Mouse (Mus musculus): ENCODE data around the gene Rbm20. TPM values are rescaled to one million over a fixed set of nuclear protein-coding genes. Genes with fewer than 3 reads are reported as not detected.
"Not testable (repeated sequence)": the region's sequence is repeated elsewhere in the genome, so short reads cannot be mapped to it uniquely, and the experiment has no call there.

Rbm20 gene
- 0.12 TPM in 1 of 2 replicates, not detected in the other for total RNA-seq (2017)

DNA sequence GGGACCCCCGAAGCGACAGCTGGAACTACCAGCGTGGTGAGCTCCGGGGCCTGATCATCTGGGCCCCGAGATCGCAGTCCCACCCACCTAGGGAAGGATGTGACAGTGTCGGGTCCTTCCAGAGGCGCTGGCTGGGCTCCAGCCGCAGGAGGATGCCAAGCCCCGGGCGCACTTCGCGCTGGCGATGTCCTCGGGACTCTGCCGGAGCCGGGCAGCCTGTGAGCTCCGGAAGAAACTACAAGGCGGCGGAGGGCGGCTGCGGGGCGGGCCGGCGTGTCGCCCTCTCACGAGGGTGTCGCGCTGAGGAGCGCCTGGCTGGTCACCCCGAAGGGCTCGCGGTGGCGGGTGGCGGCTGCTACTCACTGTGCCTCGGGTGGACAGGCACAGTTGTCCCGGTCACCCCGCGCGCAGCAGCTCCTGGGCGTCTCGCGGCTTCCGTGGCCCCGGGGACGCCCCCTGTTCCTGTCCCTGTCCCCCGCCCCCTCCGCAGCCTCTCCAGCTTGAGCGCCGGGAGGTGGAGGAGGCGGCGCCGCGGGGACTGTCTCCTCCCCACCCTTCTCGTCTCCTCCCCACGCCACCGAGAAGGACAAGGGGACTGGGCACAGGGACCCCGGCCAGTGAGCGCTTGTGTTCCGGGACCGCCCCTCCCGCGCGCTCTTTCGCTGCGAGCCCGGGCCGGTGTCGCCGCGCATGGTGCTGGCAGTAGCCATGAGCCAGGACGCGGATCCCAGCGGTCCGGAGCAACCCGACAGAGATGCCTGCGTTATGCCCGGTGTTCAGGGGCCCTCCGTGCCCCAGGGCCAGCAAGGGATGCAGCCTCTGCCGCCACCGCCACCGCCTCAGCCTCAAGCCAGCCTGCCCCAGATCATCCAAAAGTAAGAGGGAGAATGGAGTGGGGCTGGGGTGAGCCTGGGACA, at the start of gene Rbm20:
Gene Rbm20 (plus strand): TSS at position 589 of the 917 bp plus-strand sequence.
- no peak for ATAC-seq (ENCODE audit: extremely low read depth, insufficient number of reproducible peaks, low FRiP score, poor library complexity, severe bottlenecking)

DNA sequence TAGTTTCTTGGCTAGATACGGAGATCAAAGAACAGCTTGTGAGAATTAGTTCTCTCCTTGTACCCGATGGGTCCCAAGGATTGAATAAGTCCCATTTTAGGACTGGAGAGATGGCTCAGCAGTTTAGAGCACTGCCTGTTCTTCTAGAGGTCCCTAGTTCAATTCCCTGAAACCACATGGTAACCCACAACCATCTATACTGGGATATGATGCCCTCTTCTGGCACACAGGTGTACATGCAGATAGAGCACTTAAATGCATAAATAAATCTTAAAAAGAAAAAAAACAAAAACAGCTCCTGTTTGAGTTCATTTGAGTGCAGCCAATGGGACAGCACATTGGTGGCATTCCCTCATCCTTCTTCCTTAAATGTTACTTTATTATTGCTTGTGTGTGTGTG, 39.1 kb upstream of the Rbm20 start:
- ATAC-seq (ENCODE audit: extremely low read depth, insufficient number of reproducible peaks, low FRiP score, poor library complexity, severe bottlenecking) = no peak

DNA sequence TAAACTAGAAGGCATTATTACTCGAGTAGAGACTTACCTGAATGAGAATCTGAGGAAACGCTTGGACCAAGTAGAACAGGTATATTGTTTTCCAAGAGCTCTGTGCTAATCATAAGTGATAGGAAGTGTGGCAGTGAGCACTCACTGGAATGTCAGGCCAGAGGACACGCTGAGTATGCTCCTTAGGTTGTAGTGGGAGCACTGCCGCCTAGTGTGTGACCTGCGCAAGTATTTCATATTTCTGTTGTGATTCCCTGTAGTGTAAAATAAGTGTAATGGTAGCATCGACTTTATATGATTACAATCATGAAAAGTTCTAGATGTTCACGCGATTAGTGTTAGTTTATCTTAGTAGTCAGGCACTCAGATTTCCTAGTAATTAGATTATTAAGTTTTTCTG, 38.4 kb upstream of the Rbm20 start:
- ATAC-seq (ENCODE audit: extremely low read depth, insufficient number of reproducible peaks, low FRiP score, poor library complexity, severe bottlenecking) = no peak

DNA sequence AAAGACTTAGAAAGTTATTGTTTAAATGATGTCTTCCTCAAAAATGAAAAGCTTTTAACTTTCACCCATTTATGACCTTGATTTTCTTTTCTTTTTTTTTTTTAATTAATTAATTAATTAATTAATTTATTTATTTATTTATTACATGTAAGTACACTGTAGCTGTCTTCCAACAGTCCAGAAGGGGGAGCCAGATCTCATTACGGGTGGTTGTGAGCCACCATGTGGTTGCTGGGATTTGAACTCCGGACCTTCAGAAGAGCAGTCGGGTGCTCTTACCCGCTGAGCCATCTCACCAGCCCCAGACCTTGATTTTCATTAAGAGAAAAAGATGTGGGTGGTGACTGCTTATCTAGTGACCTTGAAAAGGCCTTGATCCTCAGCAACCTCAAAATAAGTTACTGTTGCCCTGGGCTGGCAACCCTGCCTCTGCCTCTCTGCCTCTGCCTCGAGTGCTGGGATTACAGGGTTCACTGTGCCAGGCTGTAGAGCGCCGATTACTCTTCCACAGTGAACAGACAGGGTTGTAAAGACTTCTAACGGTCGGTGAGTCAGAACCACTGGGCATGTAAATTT, 33.0 kb upstream of the Rbm20 start:
- ATAC-seq (ENCODE audit: extremely low read depth, insufficient number of reproducible peaks, low FRiP score, poor library complexity, severe bottlenecking) = no peak

DNA sequence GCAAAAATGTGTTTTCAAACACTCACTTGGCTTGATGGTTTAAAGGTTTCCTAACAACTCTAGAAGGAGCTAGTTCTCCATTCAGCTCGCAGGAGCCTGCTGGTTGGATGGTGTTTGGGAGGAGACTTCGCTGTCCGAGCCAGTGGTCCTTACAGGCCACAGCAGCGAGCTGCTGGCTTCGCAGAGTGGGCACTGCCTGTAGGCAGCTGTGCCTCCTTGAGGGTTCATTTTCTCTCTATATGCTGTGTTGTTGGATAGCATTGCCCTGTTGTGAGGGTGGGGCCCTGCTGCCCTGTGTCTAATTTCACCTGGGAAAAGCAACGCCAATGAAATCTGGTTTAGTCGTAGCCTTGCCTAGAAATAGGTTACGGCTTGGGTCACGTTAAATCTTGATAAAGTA, 29.8 kb upstream of the Rbm20 start:
- no peak for ATAC-seq (ENCODE audit: extremely low read depth, insufficient number of reproducible peaks, low FRiP score, poor library complexity, severe bottlenecking)

DNA sequence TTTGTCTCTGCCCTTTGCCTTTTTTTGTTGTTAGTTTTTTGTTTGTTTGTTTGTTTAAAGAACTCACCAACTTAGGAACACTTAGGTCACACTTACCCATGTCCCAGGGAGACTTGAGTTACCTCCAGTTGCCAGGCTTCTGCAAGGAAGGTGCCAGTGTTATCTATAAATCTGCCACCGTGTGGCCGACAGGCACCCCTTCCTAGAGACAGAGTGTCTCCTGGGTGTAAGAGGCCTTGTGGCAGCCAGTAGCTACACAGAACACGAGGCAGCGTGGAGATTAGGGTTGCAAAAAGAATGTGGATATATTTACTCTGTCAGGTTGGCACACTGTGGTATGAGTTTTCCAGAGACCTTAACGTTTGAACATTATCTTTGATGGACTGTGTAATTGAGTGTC, 29.1 kb upstream of the Rbm20 start:
- ATAC-seq (ENCODE audit: extremely low read depth, insufficient number of reproducible peaks, low FRiP score, poor library complexity, severe bottlenecking) = no peak

DNA sequence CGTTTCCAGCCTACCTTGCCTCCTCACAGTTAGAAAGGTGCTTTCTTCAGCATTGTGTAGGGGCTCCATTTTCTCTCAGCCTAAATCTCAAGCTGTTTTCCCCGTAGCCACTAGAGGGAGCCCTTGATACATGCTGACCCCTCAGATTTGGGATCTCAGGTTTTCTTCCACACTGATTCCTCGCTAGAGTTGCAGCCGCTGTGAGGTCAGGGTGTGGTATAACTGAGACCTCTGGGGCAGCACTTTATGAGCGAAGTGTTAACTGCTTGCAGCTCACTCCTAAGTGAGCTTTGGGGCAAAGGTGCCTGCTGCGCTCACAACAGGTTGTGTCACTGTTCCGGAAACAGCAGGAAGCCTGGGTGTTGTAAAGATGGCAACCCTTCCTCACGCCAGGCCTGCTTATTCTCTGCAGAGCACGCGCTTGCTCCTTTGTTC, 28.3 kb upstream of the Rbm20 start:
- ATAC-seq (ENCODE audit: extremely low read depth, insufficient number of reproducible peaks, low FRiP score, poor library complexity, severe bottlenecking) = peak; percentile 59; the same call in 1 of the 2 replicates

DNA sequence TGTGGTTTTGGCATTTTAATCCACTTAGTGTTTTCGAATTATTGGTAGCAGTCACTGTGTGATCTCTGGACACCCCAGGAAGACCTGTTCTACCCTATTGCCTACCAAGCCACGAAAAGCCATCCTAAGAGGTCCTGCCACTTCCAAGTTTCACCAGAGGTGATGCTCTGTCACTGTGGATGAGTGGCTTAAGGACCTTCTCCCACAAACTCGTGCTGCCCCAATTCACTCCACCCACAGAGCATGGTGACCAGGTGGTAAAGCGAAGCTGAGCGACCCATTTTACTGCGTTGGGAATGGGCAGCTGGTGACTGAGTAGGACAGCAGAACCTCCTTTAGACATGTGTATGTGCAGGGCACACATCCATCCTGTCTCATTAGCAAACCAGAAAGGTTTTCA, 27.7 kb upstream of the Rbm20 start:
- no peak for ATAC-seq (ENCODE audit: extremely low read depth, insufficient number of reproducible peaks, low FRiP score, poor library complexity, severe bottlenecking)

DNA sequence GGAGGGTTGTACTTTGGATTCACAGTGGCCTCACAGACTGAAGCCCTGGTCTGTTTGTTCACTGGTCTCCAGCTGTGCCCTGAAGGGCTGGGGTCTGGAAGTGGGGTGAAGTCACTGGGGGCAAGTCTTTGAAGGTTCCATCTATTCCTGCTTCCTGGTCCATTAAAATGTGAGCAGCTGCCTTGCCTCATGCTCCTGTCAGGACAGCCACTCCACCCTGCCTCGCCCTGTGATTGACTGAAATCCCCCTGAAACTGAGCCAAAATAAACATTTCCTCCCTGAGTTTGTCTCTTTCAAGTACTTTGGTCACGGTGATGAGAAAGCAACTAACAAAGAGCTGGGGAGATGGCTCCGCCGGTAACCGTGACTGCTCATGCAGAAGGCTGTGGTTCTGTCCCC, 27.3 kb upstream of the Rbm20 start:
- no peak for ATAC-seq (ENCODE audit: extremely low read depth, insufficient number of reproducible peaks, low FRiP score, poor library complexity, severe bottlenecking)

DNA sequence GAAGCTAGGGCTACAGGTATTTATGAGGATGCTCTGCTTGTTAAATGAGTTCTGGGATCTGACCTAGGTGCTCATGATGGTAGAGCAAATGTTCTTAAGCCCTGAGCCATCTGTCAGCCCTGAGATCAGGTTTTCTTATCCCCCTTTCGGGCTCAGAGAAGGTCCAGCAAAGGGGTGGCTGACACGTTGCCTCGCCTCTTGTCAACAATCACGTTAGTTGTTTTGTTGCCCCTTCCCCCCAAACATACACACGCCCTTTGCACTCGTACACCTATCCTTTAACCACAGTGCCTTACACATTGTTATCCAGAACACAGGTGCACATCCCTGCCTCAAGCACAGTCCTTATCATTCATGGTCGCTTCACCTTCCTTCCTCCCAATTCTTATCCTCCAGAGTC, 26.2 kb upstream of the Rbm20 start:
- ATAC-seq (ENCODE audit: extremely low read depth, insufficient number of reproducible peaks, low FRiP score, poor library complexity, severe bottlenecking) = no peak

DNA sequence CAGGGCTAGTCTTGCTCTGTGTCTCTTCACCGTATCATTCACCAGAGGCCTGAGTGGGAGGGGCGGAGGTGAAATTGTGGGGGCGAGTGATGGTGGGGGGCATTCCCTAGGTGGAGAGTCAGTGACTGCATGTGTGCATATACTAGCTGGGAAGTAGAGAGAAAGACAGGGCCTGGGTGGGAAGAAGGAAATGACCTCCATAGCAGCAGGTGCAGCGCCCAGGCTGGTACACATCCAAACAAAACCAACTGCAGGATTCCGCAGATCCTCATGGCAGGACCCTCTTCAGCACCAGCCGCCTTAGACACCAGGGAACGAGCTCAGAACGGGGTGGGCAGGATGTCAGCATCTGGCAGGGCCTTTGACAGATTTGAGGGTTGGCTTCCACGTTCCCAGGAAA, 24.8 kb upstream of the Rbm20 start:
- ATAC-seq (ENCODE audit: extremely low read depth, insufficient number of reproducible peaks, low FRiP score, poor library complexity, severe bottlenecking) = no peak

DNA sequence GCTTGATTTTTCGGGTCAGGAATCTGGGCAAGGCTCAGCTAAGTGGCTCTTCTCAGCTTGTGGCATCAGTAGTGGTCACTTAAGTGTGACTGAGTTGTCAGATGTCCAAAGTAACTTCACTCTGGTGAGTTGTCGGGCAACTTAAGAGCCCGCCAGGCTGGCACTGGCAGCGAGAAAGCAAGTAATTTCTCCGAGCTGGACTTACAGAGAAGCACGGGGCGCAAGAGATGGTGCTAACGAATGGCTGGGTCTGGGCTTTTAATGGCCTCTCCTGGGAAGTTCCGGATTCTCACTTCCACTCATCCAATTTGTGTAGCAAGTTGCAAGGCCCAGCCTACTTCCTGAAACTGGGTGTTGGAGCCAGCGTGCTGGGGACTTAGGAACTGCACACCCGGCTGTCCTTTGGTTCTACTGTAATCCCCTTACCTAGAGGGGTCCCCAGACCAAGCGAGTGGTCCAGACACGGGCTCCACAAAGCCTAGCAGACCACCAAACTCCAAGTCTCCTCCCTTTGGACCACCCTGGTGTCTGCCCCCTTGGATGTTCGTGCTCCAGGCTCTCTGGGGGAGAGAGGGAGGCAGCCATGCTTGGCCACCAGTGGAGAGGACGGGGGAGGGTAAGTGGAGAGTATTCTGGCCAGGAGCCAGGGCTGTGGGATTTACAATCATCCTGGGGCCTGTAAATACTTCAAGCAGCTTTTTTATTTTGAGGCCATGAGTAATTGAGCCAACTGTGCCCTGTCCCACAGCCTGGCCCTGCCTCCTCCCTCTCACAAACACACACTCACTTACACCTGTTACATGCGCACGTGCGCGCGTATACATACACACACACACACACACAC, 23.3 kb upstream of the Rbm20 start:
- ATAC-seq (ENCODE audit: extremely low read depth, insufficient number of reproducible peaks, low FRiP score, poor library complexity, severe bottlenecking) = no peak

DNA sequence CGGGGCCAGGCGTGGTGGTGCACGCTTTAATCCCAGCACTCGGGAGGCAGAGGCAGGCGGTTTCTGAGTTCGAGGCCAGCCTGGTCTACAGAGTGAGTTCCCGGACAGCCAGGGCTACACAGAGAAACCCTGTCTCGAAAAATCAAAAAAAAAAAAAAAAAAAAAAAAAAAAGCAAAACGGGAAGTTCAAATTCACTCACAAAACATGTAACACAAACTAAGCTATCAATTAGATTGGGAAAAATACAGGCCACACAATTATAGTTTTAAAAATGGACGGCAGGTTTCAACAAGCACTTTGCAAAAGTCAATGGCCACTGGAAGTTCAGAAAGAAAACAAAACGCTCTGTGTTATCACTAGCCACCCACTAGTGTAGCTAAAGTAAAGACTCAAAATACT, 20.7 kb upstream of the Rbm20 start:
- ATAC-seq (ENCODE audit: extremely low read depth, insufficient number of reproducible peaks, low FRiP score, poor library complexity, severe bottlenecking) = not testable (repeated sequence)

DNA sequence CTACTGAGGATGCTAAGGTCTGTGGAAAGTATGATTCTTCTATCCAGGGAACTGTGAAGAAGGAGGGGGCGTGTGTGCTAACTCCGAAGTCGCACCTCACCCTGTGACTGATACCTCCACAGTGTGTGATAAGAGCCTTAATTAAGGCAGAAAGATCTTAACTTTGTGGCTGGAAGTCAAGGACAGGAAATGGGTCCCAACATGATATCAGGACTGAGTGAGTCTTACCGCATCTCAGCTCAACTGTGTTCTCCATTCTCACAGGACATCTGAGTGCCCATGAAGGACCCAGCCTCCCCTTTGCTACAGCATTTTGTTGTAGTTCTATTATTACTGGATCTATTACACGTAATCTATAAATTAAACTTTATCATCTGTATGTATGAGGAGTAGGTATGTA, 19.7 kb upstream of the Rbm20 start:
- ATAC-seq (ENCODE audit: extremely low read depth, insufficient number of reproducible peaks, low FRiP score, poor library complexity, severe bottlenecking) = no peak

DNA sequence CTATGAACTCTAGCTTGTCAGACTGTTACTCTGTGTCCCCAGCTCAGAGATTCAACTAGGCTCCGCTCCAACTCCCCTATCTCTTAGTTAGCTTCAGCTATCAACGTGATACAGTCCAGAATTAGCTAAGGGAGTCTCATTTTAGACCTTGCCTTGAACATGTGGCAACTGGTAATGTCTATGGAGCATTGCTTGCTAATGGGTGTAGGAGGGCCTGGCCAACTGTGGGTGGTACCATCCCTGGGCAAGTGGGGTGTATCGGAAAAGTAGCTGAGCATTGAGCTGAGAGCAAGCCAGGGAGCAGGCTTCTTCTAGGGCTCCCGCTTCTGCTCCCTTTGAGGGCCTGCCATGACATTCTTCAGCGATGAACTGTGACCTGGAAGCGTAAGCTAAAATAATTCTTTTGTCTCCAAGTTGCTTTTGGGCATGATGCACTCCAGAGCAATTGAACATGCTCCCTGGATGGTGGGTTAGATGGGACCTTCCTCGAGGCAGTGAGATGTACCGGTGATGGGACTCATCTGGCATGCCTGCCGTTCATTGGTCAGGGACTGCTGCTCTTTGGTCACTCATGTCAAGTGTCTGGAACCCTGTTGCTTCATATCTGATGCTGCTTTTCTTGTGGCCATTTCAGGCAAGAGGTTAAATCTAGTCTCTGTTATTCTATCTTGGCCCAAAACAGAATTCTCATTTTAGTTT, 16.2 kb upstream of the Rbm20 start:
- ATAC-seq (ENCODE audit: extremely low read depth, insufficient number of reproducible peaks, low FRiP score, poor library complexity, severe bottlenecking) = no peak

DNA sequence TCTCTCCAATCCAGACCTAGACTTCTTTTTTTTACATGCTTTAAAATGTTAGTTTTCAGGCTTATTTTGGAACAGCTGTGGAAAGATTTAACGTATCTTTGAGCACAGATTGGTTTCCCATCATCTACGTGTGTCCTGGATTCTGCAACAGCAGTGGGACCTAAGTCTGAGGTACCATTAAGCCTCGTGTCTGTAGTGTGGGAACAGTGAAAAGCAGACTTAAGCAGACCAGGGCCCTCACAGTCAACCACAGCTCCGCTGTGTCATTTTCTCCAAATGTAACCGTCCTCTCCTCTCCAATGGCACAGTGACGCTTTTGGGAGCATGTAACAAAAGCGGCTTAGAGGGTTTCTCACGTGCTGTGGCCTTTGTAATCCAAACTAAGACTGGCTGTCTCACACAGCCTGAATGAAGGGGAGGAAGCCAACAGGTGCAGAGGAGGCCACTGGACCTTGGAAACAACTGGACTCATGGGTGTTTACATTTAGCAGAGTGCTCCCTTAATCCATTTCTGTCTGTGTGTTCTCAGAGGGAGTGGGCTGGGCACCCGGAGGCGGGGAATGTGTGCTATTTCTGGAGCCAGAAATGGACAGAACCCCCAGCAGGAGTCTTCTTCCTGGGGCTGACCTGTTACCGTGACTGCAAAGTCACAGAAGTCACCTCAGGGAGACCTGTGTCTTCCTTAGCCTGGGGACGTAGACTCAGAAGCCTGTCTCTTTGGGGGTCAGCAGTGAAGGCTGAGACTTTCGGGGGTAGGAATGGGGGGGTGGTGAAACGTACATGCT, 15.0 kb upstream of the Rbm20 start:
- ATAC-seq (ENCODE audit: extremely low read depth, insufficient number of reproducible peaks, low FRiP score, poor library complexity, severe bottlenecking) = no peak

DNA sequence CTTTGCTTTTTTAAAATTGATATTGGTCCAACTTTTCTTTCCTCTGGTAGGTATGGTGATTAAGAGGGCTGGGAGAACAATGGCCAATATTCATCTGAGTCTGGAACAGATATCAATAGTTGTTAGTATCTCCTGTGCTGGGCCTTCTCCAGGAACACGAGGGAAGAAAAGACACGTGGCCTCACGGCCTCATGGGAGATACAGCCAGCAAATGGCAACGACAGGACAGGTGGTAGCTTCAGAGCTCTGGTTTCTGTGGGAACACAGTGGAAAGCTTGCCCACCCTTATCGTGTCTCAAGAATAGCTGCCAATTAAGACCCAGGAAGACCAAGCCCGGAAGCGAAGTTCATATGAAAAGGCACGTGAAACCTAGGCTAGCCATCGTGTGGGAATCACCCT, 12.3 kb upstream of the Rbm20 start:
- ATAC-seq (ENCODE audit: extremely low read depth, insufficient number of reproducible peaks, low FRiP score, poor library complexity, severe bottlenecking) = no peak

DNA sequence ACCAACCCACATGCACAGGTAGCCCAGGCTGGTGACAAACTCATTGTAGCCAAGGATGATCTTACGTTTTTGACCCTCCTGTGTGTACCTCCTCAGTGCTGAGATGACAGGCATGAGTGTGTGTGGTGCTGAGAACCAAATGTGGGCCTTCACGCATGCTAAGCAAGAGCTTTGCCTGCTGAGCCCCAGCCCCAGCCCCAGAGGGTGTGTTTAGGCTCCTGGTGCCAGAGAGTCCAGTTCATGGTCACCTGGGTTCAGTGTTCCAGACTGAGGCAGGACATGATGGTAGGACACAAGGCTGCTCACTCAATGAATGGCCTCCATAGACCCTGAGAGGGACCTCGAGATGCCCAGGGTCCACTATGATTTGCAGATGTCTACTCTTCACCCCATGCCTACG, 11.7 kb upstream of the Rbm20 start:
- no peak for ATAC-seq (ENCODE audit: extremely low read depth, insufficient number of reproducible peaks, low FRiP score, poor library complexity, severe bottlenecking)

All from neutrophil, adult 5-6 weeks (primary cell).